Mouse (Mus musculus): ENCODE measurements around the gene Fbxw26. TPM values are rescaled to one million over a fixed set of nuclear protein-coding genes. Genes with fewer than 3 reads are reported as not detected.
"Not testable (repeated sequence)": the region's sequence is repeated elsewhere in the genome, so short reads cannot be mapped to it uniquely, and the experiment has no call there.

Gene Fbxw26
- not detected in 2 replicates for total RNA-seq (2015; ENCODE audit: low replicate concordance)
- total RNA-seq (2017; ENCODE audit: low replicate concordance) = not detected in 2 replicates

DNA sequence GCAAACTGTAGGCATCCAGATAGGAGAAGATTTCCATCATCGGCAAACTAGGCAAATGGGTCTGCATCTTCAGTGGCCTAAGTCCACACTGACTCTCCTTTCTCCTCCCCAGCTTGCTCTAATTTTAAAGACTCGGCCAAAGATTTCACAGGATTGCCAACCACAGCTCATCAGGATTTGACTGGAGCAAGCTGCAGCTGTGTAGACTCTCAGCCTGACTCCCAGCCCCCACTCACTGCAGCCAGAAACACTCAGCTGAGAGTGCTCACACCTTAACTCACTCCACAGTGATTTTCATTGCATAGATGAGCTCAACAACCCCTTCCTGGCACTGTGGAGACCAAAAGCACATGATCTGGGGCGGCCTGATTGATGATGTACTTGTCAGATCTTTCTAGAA is at the start of gene Fbxw26:
TSS of gene Fbxw26 (minus strand) at position 101 of the 400 bp plus-strand sequence.
- not testable (repeated sequence) for ATAC-seq (replicated peaks; ENCODE audit: low FRiP score, poor library complexity, severe bottlenecking)

DNA sequence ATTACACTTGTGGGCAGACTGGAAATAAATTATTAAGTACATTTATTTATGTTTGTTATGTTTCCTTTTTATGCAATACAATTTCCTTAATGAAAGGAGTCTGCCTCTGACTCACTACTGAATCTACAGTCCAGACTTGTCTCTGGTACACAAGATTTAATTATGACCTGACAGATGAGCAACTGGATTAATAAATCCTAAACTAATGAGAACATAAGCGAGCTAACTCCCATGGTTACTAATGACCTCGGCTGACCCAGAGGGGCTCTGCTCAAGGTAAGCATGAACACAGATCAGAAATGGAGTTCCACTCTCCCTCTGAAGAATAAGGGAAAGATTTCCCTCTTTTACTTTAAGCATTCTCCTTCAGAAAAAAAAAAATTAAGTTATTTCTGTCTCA is 49.3 kb upstream of the Fbxw26 start:
- no peak for ATAC-seq (replicated peaks; ENCODE audit: low FRiP score, poor library complexity, severe bottlenecking)

DNA sequence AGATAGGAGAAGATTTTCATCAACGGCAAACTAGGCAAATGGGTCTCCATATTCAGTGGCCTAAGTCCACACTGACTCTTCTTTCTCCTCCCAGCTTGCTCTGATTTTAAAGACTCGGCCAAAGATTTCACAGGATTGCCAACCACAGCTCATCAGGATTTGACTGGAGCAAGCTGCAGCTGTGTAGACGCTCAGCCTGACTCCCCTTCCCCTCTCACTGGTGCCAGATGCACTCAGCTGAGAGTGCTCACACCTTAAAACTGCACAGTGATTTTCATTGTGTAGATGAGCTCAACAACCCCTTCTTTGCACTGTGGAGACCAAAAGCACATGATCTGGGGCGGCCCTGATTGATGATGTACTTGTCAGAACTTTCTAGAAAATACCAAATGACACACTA is 44.7 kb upstream of the Fbxw26 start, which contains the start of gene Fbxw27:
TSS of gene Fbxw27 (minus strand) at position 101 of the 400 bp plus-strand sequence.
- not testable (repeated sequence) for ATAC-seq (replicated peaks; ENCODE audit: low FRiP score, poor library complexity, severe bottlenecking)

DNA sequence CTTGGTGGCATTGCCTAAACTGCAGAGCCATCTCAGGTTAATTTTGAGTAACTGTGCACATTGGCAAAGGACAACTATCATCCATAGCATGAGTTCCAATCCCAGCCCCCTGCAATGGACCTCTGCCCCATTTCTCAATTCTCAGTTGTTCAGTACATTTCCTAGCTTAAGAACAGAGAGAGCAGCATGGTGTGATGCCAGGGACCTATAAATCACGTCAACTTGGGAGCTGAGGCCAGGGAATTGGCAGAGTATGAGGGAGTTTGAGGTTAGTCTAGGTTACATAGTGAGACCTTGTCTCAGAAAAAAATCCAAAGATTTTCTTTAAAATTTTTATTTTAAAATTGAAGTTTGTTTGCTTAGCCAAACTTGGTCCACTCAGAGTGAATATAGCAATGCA is 21.0 kb upstream of the Fbxw26 start:
- not testable (repeated sequence) for ATAC-seq (replicated peaks; ENCODE audit: low FRiP score, poor library complexity, severe bottlenecking)

DNA sequence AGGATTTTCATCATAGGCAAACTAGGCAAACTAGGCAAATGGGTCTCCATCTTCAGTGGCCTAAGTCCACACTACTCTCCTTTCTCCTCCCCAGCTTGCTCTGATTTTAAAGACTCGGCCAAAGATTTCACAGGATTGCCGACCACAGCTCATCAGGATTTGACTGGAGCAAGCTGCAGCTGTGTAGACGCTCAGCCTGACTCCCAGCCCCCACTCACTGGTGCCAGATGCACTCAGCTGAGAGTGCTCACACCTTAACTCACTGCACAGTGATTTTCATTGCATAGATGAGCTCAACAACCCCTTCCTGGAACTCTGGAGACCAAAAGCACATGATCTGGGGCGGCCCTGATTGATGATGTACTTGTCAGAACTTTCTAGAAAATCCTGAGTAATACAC is 43.3 kb downstream of the Fbxw26 start, which contains the start of gene Fbxw18:
TSS of gene Fbxw18 (minus strand) at position 101 of the 400 bp plus-strand sequence.
- ATAC-seq (replicated peaks; ENCODE audit: low FRiP score, poor library complexity, severe bottlenecking) = not testable (repeated sequence)

DNA sequence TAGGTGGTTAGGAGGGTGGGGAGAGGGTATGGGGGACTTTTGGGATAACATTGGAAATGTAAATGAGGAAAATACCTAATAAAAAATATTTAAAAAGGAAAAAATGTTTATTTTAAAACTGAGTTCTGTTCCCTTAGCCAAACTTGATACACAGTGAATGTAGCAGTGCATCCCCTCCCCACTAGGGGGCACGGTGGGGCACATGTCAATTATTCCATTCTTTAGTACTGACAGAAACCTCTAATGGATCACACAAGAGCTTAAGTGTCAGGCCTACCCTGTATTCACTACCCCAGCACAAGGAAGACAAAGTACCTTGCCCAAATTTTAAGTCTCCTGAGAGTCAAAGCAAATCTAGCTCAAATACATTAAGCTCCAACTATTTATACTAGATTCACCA is 60.6 kb downstream of the Fbxw26 start:
- ATAC-seq (replicated peaks; ENCODE audit: low FRiP score, poor library complexity, severe bottlenecking) = no peak; the same call in 1 of the 2 replicates

Other genes starting within 250 kb of the Fbxw26 start
- gene Fbxw15, start 177.8 kb downstream of the Fbxw26 start, total RNA-seq (2015; ENCODE audit: low replicate concordance) = not detected in 2 replicates
- gene Fbxw15, start 177.8 kb downstream of the Fbxw26 start, total RNA-seq (2017; ENCODE audit: low replicate concordance) = not detected in 2 replicates
- gene Fbxw24, start 120.0 kb downstream of the Fbxw26 start, total RNA-seq (2015; ENCODE audit: low replicate concordance) = not detected in 2 replicates
- gene Fbxw24, start 120.0 kb downstream of the Fbxw26 start, total RNA-seq (2017; ENCODE audit: low replicate concordance) = not detected in 2 replicates
- not detected in 2 replicates for gene Fbxw25, start 81.4 kb downstream of the Fbxw26 start, total RNA-seq (2015; ENCODE audit: low replicate concordance)
- gene Fbxw25, start 81.4 kb downstream of the Fbxw26 start, total RNA-seq (2017; ENCODE audit: low replicate concordance) = not detected in 2 replicates
- not detected in 2 replicates for gene Fbxw18, start 43.4 kb downstream of the Fbxw26 start, total RNA-seq (2015; ENCODE audit: low replicate concordance)
- gene Fbxw18, start 43.4 kb downstream of the Fbxw26 start, total RNA-seq (2017; ENCODE audit: low replicate concordance) = not detected in 2 replicates
- not detected in 2 replicates for gene Fbxw27, start 44.6 kb upstream of the Fbxw26 start, total RNA-seq (2015; ENCODE audit: low replicate concordance)
- not detected in 2 replicates for gene Fbxw27, start 44.6 kb upstream of the Fbxw26 start, total RNA-seq (2017; ENCODE audit: low replicate concordance)
- gene Spink8, start 66.2 kb upstream of the Fbxw26 start, total RNA-seq (2015; ENCODE audit: low replicate concordance) = not detected in 2 replicates
- gene Spink8, start 66.2 kb upstream of the Fbxw26 start, total RNA-seq (2017; ENCODE audit: low replicate concordance) = not detected in 2 replicates
- gene Nme6, start 86.7 kb upstream of the Fbxw26 start, total RNA-seq (2015; ENCODE audit: low replicate concordance) = 14.4 and 17.6 TPM in 2 replicates
- 5.6 and 13.3 TPM in 2 replicates for gene Nme6, start 86.7 kb upstream of the Fbxw26 start, total RNA-seq (2017; ENCODE audit: low replicate concordance)
- 1,587 and 1,606 TPM in 2 replicates for gene Camp, start 103.5 kb upstream of the Fbxw26 start, total RNA-seq (2015; ENCODE audit: low replicate concordance)
- 742 and 898 TPM in 2 replicates for gene Camp, start 103.5 kb upstream of the Fbxw26 start, total RNA-seq (2017; ENCODE audit: low replicate concordance)
- gene Cdc25a, start 129.5 kb upstream of the Fbxw26 start, total RNA-seq (2015; ENCODE audit: low replicate concordance) = 10.0 and 11.1 TPM in 2 replicates
- gene Cdc25a, start 129.5 kb upstream of the Fbxw26 start, total RNA-seq (2017; ENCODE audit: low replicate concordance) = 13.5 and 15.8 TPM in 2 replicates
- gene Map4, start 185.4 kb upstream of the Fbxw26 start, total RNA-seq (2015; ENCODE audit: low replicate concordance) = 12.1 and 14.2 TPM in 2 replicates
- gene Map4, start 185.4 kb upstream of the Fbxw26 start, total RNA-seq (2017; ENCODE audit: low replicate concordance) = 6.0 and 10.5 TPM in 2 replicates

All from erythroblast, adult 5-6 weeks (primary cell).